Mouse (Mus musculus) heart, adult 2 months (tissue): Measurements from ENCODE around the gene Htt.

ENCODE experiments used
- CTCF ChIP-seq: fragments of 200-600 bp; IDR thresholded peaks from 2 replicates; pipeline ENCODE4 v1.8.1; 2022; ENCODE audit warnings: antibody characterized with exemption, mild to moderate bottlenecking, moderate library complexity
- POLR2A ChIP-seq: fragments of 200-500 bp; IDR thresholded peaks from 2 replicates; pipeline ENCODE4 v1.6.1; 2011; ENCODE audit warnings: mild to moderate bottlenecking, low read depth, low read length, control low read depth; ENCODE audit not compliant: insufficient read depth

DNA sequence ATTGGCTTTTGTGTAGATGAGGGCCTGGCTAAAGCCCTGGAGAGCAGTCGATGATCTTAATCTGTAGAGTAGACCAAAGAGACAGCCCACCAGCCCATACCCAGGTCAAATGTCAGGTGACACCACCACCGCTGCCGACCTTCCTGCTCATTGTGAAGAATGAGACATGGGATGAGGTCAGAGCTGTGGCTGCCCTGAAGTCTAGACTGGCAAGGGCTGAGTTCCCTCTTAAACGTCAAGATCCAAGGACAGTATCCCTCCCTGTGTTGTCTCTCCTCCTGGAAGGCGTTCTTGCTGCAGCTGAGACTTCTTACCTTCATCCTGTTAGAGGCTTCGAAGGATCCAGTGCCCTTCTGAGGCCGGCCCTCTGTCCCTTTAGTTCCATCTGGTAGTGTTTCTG is 194.6 kb downstream of the Htt start:
- TF ChIP-seq CTCF (no peak), POLR2A (no peak)
